Mouse (Mus musculus) heart, adult 2 months (tissue): ENCODE results near the gene Chd9.

ENCODE experiments used
- CTCF ChIP-seq: fragments of 200-600 bp; IDR thresholded peaks from 2 replicates; pipeline ENCODE4 v1.8.1; 2022; ENCODE audit warnings: antibody characterized with exemption, mild to moderate bottlenecking, moderate library complexity
- POLR2A ChIP-seq: fragments of 200-500 bp; IDR thresholded peaks from 2 replicates; pipeline ENCODE4 v1.6.1; 2011; ENCODE audit warnings: mild to moderate bottlenecking, low read depth, low read length, control low read depth; ENCODE audit not compliant: insufficient read depth

DNA sequence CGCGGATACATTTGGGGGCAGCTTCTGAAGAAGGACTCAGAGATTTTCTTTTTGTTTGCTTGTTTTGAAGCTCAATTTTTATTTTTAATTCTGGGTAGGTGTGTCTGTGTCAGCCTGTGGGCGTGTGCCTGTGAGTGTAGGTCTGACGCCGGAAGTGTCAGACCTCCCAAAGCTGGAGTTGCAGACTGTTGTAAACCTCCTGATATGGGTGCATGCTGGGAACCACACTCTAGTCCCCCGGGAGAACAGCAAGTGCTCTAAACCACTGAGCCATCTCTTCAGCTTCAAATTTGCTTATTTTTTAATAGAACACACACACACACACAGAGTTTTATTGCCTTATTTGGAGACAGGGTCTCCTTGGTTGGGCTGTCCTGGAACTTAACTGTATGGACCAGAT lies 15.0 kb downstream of the Chd9 start:
- TF ChIP-seq CTCF: no peak
- no peak for TF ChIP-seq POLR2A
